Mouse (Mus musculus): ENCODE results near the gene Mtcl1. TPM values are rescaled to one million over a fixed set of nuclear protein-coding genes. Genes with fewer than 3 reads are reported as not detected.

Mtcl1 gene
- polyA plus RNA-seq, 1 experiment from 2014 or later: 47.3 TPM

GRCm38 (mm10) chr17:66481295-66481694 lies 31.7 kb upstream of the Mtcl1 start:
- Histone ChIP-seq H3K9me3 (ENCODE audit: control insufficient read depth, low read length) (no peaks in the 10 kb centered on the region), H3K4me2 (peak overlapping the region; percentile 41; the same call in 1 of the 2 replicates), H3K4me1 (ENCODE audit: control insufficient read depth, insufficient read depth, low read length) (peaks cover 32% of the 10 kb centered on the region), H3K36me3 (ENCODE audit: control insufficient read depth, insufficient read depth, low read length) (no peaks in the 10 kb centered on the region), H3K27me3 (ENCODE audit: control insufficient read depth, insufficient read depth, low read length) (no peaks in the 10 kb centered on the region), H3K4me3 (ENCODE audit: low read depth, low read length) (no peak overlapping the region), H3K9ac (ENCODE audit: low read length) (peak overlapping the region; percentile 1; the same call in 1 of the 2 replicates), H3K27ac (ENCODE audit: low read depth, low read length) (peak overlapping the region; percentile 98)
- 61% methylated on average over 4 of the region's 5 CpGs for WGBS
- ATAC-seq (ENCODE audit: low FRiP score) (no peak), DNase-seq (ENCODE audit: low spot score, missing footprints) (no peak)

DNA sequence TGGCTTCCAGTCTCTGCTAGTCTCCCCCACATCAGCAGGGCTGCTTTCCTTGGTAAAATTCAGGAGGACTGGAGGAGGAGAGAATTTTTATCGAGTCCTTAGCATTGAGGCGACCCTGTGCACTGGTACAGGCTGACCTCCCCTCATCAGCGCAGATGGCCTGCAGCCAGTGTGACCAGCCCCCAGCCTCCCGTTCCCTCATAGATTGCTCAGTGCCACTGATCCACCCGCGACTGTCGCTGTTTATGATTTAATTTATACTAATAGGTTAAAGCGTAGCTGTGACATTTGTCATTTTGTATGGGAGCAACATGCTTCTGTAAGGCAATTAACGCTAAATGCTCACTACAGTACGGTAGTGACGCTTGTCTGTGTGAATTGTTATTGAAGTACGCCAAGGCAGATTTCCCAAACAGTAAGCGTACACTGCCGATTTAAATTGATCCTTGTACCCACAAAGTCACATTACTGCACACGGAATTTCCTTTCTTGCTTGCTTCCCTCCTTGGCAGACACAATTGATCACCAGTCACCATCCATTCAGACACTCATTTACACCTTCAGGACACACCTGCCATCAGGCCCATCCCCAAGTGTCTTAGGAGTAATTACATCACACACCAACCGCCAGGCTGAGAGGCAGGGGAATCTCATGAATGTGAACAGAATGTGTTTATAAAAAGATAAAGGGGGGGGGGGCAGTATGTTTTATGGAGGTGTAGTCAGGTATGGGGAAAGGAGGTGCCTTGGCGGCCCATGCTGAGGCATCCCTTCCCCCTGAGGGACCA lies 31.1 kb upstream of the Mtcl1 start:
- H3K27me3 ChIP-seq (ENCODE audit: control insufficient read depth, insufficient read depth, low read length): no peaks in the 10 kb centered on the region
- peak overlapping the region; percentile 98 for H3K27ac ChIP-seq (ENCODE audit: low read depth, low read length)
- peak overlapping the region; percentile 1; the same call in 1 of the 2 replicates for H3K9ac ChIP-seq (ENCODE audit: low read length)
- H3K36me3 ChIP-seq (ENCODE audit: control insufficient read depth, insufficient read depth, low read length): no peaks in the 10 kb centered on the region
- ATAC-seq (ENCODE audit: low FRiP score): no peak
- H3K4me1 ChIP-seq (ENCODE audit: control insufficient read depth, insufficient read depth, low read length): peaks cover 32% of the 10 kb centered on the region
- no peak overlapping the region for H3K4me3 ChIP-seq (ENCODE audit: low read depth, low read length)
- 9% methylated on average over 17 of the region's 17 CpGs for WGBS
- no peaks in the 10 kb centered on the region for H3K9me3 ChIP-seq (ENCODE audit: control insufficient read depth, low read length)
- peak overlapping the region; percentile 41 for H3K4me2 ChIP-seq
- no peak for DNase-seq (ENCODE audit: low spot score, missing footprints)

DNA sequence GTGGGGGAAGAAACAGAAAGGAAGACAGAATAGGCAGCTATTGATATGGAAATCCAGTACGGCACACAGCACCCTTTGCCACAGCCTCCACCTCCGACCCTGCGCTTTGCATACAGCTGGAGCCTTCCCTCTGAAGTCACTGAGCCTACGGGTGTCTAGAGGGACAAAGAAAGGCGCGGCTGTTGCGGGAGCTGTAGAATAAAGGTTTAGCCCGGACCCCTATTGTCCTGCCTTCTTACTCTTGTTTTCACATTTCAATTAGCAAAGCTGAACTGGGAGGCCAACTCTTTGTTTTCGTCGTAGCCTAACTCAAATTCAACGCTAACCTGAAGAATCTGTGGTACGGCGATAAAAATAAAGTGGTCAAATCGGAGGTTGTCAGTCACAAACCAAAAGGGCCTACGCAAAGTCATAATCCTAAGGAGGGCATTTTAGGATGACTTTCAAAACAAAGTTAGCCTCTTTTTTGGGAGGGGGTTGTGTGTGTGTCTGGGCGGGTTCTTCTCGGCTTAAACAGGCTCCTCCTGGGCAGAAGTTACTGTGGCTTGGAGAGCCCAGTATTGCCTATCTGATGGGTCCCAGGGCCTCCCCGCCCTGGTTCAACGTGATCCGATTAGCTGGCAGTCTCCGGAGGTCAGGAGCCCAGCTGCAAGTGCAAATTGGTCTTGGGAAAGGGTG lies 30.4 kb upstream of the Mtcl1 start:
- Histone ChIP-seq H3K27ac (ENCODE audit: low read depth, low read length) (peak overlapping the region; percentile 98), H3K4me3 (ENCODE audit: low read depth, low read length) (no peak overlapping the region), H3K9me3 (ENCODE audit: control insufficient read depth, low read length) (no peaks in the 10 kb centered on the region), H3K9ac (ENCODE audit: low read length) (peak overlapping the region; percentile 1; the same call in 1 of the 2 replicates), H3K4me2 (peak overlapping the region; percentile 41), H3K27me3 (ENCODE audit: control insufficient read depth, insufficient read depth, low read length) (no peaks in the 10 kb centered on the region), H3K36me3 (ENCODE audit: control insufficient read depth, insufficient read depth, low read length) (no peaks in the 10 kb centered on the region), H3K4me1 (ENCODE audit: control insufficient read depth, insufficient read depth, low read length) (peaks cover 32% of the 10 kb centered on the region)
- DNase-seq (ENCODE audit: low spot score, missing footprints): peak; percentile 97
- WGBS: 1% methylated on average over 21 of the region's 21 CpGs
- peak; percentile 96 for ATAC-seq (ENCODE audit: low FRiP score)

DNA sequence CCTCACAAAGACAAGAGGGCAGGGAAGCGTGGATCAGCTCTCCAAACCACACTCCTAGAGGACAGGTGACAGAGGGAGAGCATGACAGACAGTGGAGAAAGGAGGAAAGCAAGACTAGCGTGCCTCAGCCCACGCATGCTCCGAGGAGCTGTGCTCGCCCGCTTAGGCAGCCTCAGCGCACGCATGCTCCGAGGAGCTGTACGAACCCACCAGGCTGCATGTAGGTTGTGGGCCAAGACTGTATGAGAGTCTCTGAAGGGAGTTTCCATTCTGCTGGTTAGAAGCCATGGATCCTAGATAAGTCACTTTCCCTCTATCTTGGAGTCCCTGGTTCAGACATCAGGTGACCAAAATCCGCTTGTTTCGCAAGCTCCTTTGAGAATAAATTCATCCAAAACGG lies 29.8 kb upstream of the Mtcl1 start:
- 1% methylated on average over 13 of the region's 13 CpGs for WGBS
- Histone ChIP-seq H3K36me3 (ENCODE audit: control insufficient read depth, insufficient read depth, low read length) (no peaks in the 10 kb centered on the region), H3K4me1 (ENCODE audit: control insufficient read depth, insufficient read depth, low read length) (peaks cover 30% of the 10 kb centered on the region), H3K27ac (ENCODE audit: low read depth, low read length) (peak overlapping the region; percentile 98), H3K4me2 (peak overlapping the region; percentile 41), H3K9me3 (ENCODE audit: control insufficient read depth, low read length) (no peaks in the 10 kb centered on the region), H3K27me3 (ENCODE audit: control insufficient read depth, insufficient read depth, low read length) (no peaks in the 10 kb centered on the region), H3K9ac (ENCODE audit: low read length) (peak overlapping the region; percentile 62), H3K4me3 (ENCODE audit: low read depth, low read length) (peak overlapping the region; percentile 7; the same call in 1 of the 2 replicates)
- peak; percentile 96 for DNase-seq (ENCODE audit: low spot score, missing footprints)
- ATAC-seq (ENCODE audit: low FRiP score): peak; percentile 82

DNA sequence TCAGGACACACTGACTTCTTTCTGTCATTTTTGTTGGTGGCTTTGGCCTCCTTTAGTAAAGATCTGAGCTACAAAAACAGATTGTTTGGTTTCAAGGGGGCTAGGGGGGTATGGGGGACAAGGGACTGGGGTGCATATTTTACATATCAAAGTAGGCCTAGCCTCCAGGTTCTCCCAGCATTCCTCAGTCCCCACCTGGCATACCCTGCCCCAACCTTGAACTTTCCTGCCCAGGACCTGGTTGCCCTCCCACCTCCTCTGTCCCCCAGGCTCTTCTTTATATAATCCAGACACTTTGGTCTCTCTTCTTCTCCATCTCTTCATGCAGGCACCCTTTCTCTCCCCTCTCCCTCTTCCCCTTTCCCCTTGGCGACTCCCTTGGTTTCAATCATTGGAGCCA lies 23.7 kb upstream of the Mtcl1 start:
- H3K9me3 ChIP-seq (ENCODE audit: control insufficient read depth, low read length): no peaks in the 10 kb centered on the region
- no peak overlapping the region for H3K4me3 ChIP-seq (ENCODE audit: low read depth, low read length)
- no peak overlapping the region for H3K9ac ChIP-seq (ENCODE audit: low read length)
- 86% methylated on average over 1 of the region's 1 CpGs for WGBS
- H3K27me3 ChIP-seq (ENCODE audit: control insufficient read depth, insufficient read depth, low read length): no peaks in the 10 kb centered on the region
- H3K27ac ChIP-seq (ENCODE audit: low read depth, low read length): no peak overlapping the region
- peaks cover 8% of the 10 kb centered on the region for H3K4me1 ChIP-seq (ENCODE audit: control insufficient read depth, insufficient read depth, low read length)
- no peak for DNase-seq (ENCODE audit: low spot score, missing footprints)
- ATAC-seq (ENCODE audit: low FRiP score): no peak
- no peak overlapping the region for H3K4me2 ChIP-seq
- no peaks in the 10 kb centered on the region for H3K36me3 ChIP-seq (ENCODE audit: control insufficient read depth, insufficient read depth, low read length)

DNA sequence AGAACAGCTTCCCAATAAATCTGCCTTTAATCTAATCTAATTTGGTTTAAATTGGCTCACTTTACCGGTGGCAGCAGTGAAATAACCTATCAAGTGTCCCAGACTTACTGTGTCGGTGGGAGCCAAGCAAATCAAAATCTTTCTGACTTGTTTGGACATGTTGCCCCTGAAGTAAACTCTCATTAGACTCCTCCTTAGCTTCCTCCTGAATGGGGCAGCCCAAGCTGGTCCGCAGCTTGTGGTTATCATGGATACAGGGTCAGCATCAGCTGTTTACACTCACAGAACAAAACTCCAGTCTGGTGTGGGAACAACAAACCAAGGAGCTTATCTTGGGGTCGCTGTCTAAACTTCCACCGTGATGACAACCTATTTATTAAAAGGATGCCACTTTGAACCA lies 22.2 kb upstream of the Mtcl1 start:
- H3K4me3 ChIP-seq (ENCODE audit: low read depth, low read length): no peak overlapping the region
- H3K27me3 ChIP-seq (ENCODE audit: control insufficient read depth, insufficient read depth, low read length): no peaks in the 10 kb centered on the region
- H3K4me1 ChIP-seq (ENCODE audit: control insufficient read depth, insufficient read depth, low read length): peaks cover 6% of the 10 kb centered on the region
- ATAC-seq (ENCODE audit: low FRiP score): no peak
- H3K9me3 ChIP-seq (ENCODE audit: control insufficient read depth, low read length): no peaks in the 10 kb centered on the region
- 87% methylated on average over 5 of the region's 5 CpGs for whole genome bisulfite sequencing
- H3K4me2 ChIP-seq: no peak overlapping the region
- no peak overlapping the region for H3K27ac ChIP-seq (ENCODE audit: low read depth, low read length)
- no peak overlapping the region for H3K9ac ChIP-seq (ENCODE audit: low read length)
- no peak for DNase-seq (ENCODE audit: low spot score, missing footprints)
- no peaks in the 10 kb centered on the region for H3K36me3 ChIP-seq (ENCODE audit: control insufficient read depth, insufficient read depth, low read length)

DNA sequence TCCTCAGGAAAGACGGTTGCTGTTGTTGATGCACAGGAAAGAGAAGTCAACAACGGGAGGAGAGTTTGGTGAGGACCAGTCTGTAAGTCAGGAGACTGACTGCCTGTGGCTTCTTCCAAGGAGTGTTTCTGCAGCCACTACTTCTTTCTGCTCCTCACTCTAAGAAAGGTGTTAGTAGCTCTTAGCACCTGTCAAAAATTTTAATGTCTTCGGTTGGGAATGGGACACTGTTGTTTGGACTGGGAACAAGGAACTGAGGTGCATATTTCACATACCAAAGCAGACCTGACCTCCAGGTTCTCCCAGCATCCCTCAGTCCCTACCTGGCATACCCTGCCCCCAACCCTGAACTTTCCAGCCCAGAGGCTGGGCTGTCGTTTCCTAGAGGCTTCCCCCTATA lies 21.7 kb upstream of the Mtcl1 start:
- H3K27me3 ChIP-seq (ENCODE audit: control insufficient read depth, insufficient read depth, low read length): no peaks in the 10 kb centered on the region
- ATAC-seq (ENCODE audit: low FRiP score): no peak
- H3K36me3 ChIP-seq (ENCODE audit: control insufficient read depth, insufficient read depth, low read length): no peaks in the 10 kb centered on the region
- no peak overlapping the region for H3K9ac ChIP-seq (ENCODE audit: low read length)
- DNase-seq (ENCODE audit: low spot score, missing footprints): no peak
- H3K4me3 ChIP-seq (ENCODE audit: low read depth, low read length): no peak overlapping the region
- H3K27ac ChIP-seq (ENCODE audit: low read depth, low read length): no peak overlapping the region
- no peaks in the 10 kb centered on the region for H3K9me3 ChIP-seq (ENCODE audit: control insufficient read depth, low read length)
- H3K4me1 ChIP-seq (ENCODE audit: control insufficient read depth, insufficient read depth, low read length): peaks cover 6% of the 10 kb centered on the region
- 91% methylated on average over 4 of the region's 4 CpGs for WGBS
- no peak overlapping the region for H3K4me2 ChIP-seq

- Histone ChIP-seq H3K9ac (ENCODE audit: low read length) (0 out of 2 replicates have a peak overlapping the region, but pooled peaks have one; percentile 9), H3K4me3 (ENCODE audit: low read depth, low read length) (no peak overlapping the region), H3K4me2 (no peak overlapping the region), H3K27ac (ENCODE audit: low read depth, low read length) (peak overlapping the region; percentile 68), H3K4me1 (ENCODE audit: control insufficient read depth, insufficient read depth, low read length) (peaks cover 6% of the 10 kb centered on the region), H3K27me3 (ENCODE audit: control insufficient read depth, insufficient read depth, low read length) (no peaks in the 10 kb centered on the region), H3K9me3 (ENCODE audit: control insufficient read depth, low read length) (no peaks in the 10 kb centered on the region), H3K36me3 (ENCODE audit: control insufficient read depth, insufficient read depth, low read length) (no peaks in the 10 kb centered on the region)
- peak; percentile 71 for ATAC-seq (ENCODE audit: low FRiP score)
- DNase-seq (ENCODE audit: low spot score, missing footprints): no peak
- WGBS: 34% methylated on average over 8 of the region's 8 CpGs
Measured at GRCm38 (mm10) chr17:66470020-66470419, 20.5 kb upstream of the Mtcl1 start.

DNA sequence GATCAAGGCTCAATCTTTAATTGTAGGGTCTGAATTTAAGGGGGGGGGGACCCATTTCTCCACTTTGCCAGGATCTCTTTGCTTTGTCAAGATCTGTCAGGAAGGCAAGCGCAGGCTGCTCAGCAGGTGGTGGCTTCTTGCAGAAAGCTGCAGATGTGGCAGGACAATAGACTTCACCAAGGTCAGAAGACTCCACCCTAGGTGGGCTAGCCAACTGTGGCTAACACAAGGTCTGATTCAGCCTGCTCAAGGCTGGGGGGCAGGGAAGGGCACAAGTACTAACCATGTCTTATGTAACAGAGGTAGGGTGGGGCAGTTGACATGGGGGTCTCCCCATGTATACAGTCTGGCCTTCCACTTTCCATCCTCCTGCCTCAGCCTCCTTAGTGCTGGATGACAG lies 7.7 kb upstream of the Mtcl1 start:
- 44% methylated on average over 1 of the region's 1 CpGs for WGBS
- no peak overlapping the region for H3K4me3 ChIP-seq (ENCODE audit: low read depth, low read length)
- H3K9ac ChIP-seq (ENCODE audit: low read length): no peak overlapping the region
- no peaks in the 10 kb centered on the region for H3K27me3 ChIP-seq (ENCODE audit: control insufficient read depth, insufficient read depth, low read length)
- no peak overlapping the region for H3K27ac ChIP-seq (ENCODE audit: low read depth, low read length)
- no peaks in the 10 kb centered on the region for H3K9me3 ChIP-seq (ENCODE audit: control insufficient read depth, low read length)
- H3K4me2 ChIP-seq: no peak overlapping the region
- ATAC-seq (ENCODE audit: low FRiP score): no peak
- DNase-seq (ENCODE audit: low spot score, missing footprints): no peak
- H3K4me1 ChIP-seq (ENCODE audit: control insufficient read depth, insufficient read depth, low read length): no peaks in the 10 kb centered on the region
- H3K36me3 ChIP-seq (ENCODE audit: control insufficient read depth, insufficient read depth, low read length): no peaks in the 10 kb centered on the region

Measured in midbrain, embryonic 11.5 days (tissue).